Mouse (Mus musculus): Measurements from ENCODE around the gene Alox12e. TPM values are rescaled to one million over a fixed set of nuclear protein-coding genes. Genes with fewer than 3 reads are reported as not detected.
A peak's percentile ranks its signal among the peaks of the same experiment; 100 is the strongest.

The Alox12e gene
- total RNA-seq, 1 experiment, result 0.27 TPM

GRCm38 (mm10) chr11:70334477-70334876, 12.0 kb upstream of the Alox12e start:
- TF ChIP-seq MAFK (IDR thresholded peaks at IDR 0.05; ENCODE audit: insufficient read depth, low read depth, low read length), result no peak
- no peak; the same call in 1 of the 2 replicates for TF ChIP-seq ZC3H11A (IDR thresholded peaks at IDR 0.05; ENCODE audit: borderline replicate concordance, low read depth, low read length)
- TF ChIP-seq HCFC1 (IDR thresholded peaks at IDR 0.05; ENCODE audit: borderline replicate concordance, insufficient read depth, low read length), result no peak
- no peak for TF ChIP-seq CHD2 (IDR thresholded peaks at IDR 0.05; ENCODE audit: low read depth, low read length)
- no peak for TF ChIP-seq ZNF384 (IDR thresholded peaks at IDR 0.05; ENCODE audit: low read depth, low read length)
- H3K4me3 ChIP-seq (ENCODE audit: insufficient read depth in 1 of 2, low read depth in 1 of 2, low read length in 2 of 2, poor library complexity in 1 of 2, severe bottlenecking in 1 of 2), result no peak overlapping the region
- DNase-seq (ENCODE audit: low read depth, low spot score), result no peak
- H3K9me3 ChIP-seq (ENCODE audit: control insufficient read depth, insufficient read depth, low read depth, low read length), result no peaks in the 10 kb centered on the region
- in situ Hi-C loops (cut with MboI; ENCODE audit: low sequenced_read_pairs in 2 of 2, unreplicated experiment in 2 of 2), result no loop called here
- H3K36me3 ChIP-seq (ENCODE audit: control insufficient read depth, insufficient read depth, low read length, poor library complexity, severe bottlenecking), result no peaks in the 10 kb centered on the region
- H3K27ac ChIP-seq (ENCODE audit: insufficient read depth, low read depth, low read length, poor library complexity, severe bottlenecking), result no peak overlapping the region
- H3K9ac ChIP-seq (ENCODE audit: insufficient read depth, low read depth, low read length, poor library complexity, severe bottlenecking), result no peak overlapping the region
- H3K4me1 ChIP-seq (ENCODE audit: control insufficient read depth in 2 of 2, insufficient read depth in 2 of 2, low read length in 2 of 2, poor library complexity in 1 of 2), result no peaks in the 10 kb centered on the region; a peak in 1 of 4 replicates

GRCm38 (mm10) chr11:70324726-70325125, 2.3 kb upstream of the Alox12e start:
- H3K36me3 ChIP-seq (ENCODE audit: control insufficient read depth, insufficient read depth, low read length, poor library complexity, severe bottlenecking), result no peaks in the 10 kb centered on the region
- no peak for DNase-seq (ENCODE audit: low read depth, low spot score)
- H3K4me3 ChIP-seq (ENCODE audit: insufficient read depth in 1 of 2, low read depth in 1 of 2, low read length in 2 of 2, poor library complexity in 1 of 2, severe bottlenecking in 1 of 2), result no peak overlapping the region
- H3K4me1 ChIP-seq (ENCODE audit: control insufficient read depth in 2 of 2, insufficient read depth in 2 of 2, low read length in 2 of 2, poor library complexity in 1 of 2), result no peaks in the 10 kb centered on the region
- H3K9ac ChIP-seq (ENCODE audit: insufficient read depth, low read depth, low read length, poor library complexity, severe bottlenecking), result no peak overlapping the region
- H3K27ac ChIP-seq (ENCODE audit: insufficient read depth, low read depth, low read length, poor library complexity, severe bottlenecking), result no peak overlapping the region
- no peaks in the 10 kb centered on the region for H3K9me3 ChIP-seq (ENCODE audit: control insufficient read depth, insufficient read depth, low read depth, low read length)
- TF ChIP-seq HCFC1 (IDR thresholded peaks at IDR 0.05; ENCODE audit: borderline replicate concordance, insufficient read depth, low read length) (no peak), MAFK (IDR thresholded peaks at IDR 0.05; ENCODE audit: insufficient read depth, low read depth, low read length) (no peak), ZNF384 (IDR thresholded peaks at IDR 0.05; ENCODE audit: low read depth, low read length) (no peak), ZC3H11A (IDR thresholded peaks at IDR 0.05; ENCODE audit: borderline replicate concordance, low read depth, low read length) (no peak), CHD2 (IDR thresholded peaks at IDR 0.05; ENCODE audit: low read depth, low read length) (no peak)
- in situ Hi-C loops (cut with MboI; ENCODE audit: low sequenced_read_pairs in 2 of 2, unreplicated experiment in 2 of 2), result no loop called here

- Histone ChIP-seq H3K9me3 (ENCODE audit: control insufficient read depth, insufficient read depth, low read depth, low read length) (no peaks in the 10 kb centered on the region), H3K9ac (ENCODE audit: insufficient read depth, low read depth, low read length, poor library complexity, severe bottlenecking) (no peak overlapping the region; the same call in 1 of the 2 replicates), H3K36me3 (ENCODE audit: control insufficient read depth, insufficient read depth, low read length, poor library complexity, severe bottlenecking) (no peaks in the 10 kb centered on the region), H3K27ac (ENCODE audit: insufficient read depth, low read depth, low read length, poor library complexity, severe bottlenecking) (no peak overlapping the region), H3K4me3 (ENCODE audit: insufficient read depth in 1 of 2, low read depth in 1 of 2, low read length in 2 of 2, poor library complexity in 1 of 2, severe bottlenecking in 1 of 2) (peak overlapping the region; percentile 56 to 80), H3K4me1 (ENCODE audit: control insufficient read depth in 2 of 2, insufficient read depth in 2 of 2, low read length in 2 of 2, poor library complexity in 1 of 2) (no peaks in the 10 kb centered on the region)
- TF ChIP-seq ZNF384 (IDR thresholded peaks at IDR 0.05; ENCODE audit: low read depth, low read length) (no peak), ZC3H11A (IDR thresholded peaks at IDR 0.05; ENCODE audit: borderline replicate concordance, low read depth, low read length) (0 out of 2 replicates have a peak, but pooled peaks have one; percentile 19), MAFK (IDR thresholded peaks at IDR 0.05; ENCODE audit: insufficient read depth, low read depth, low read length) (no peak), HCFC1 (IDR thresholded peaks at IDR 0.05; ENCODE audit: borderline replicate concordance, insufficient read depth, low read length) (no peak)
- peak; percentile 69 for DNase-seq (ENCODE audit: low read depth, low spot score)
- in situ Hi-C loops (cut with MboI; ENCODE audit: low sequenced_read_pairs in 2 of 2, unreplicated experiment in 2 of 2), result no loop called here
These were observed 764 bp downstream of the Alox12e start for GRCm38 (mm10) chr11:70321664-70322063.

GRCm38 (mm10) chr11:70319614-70320013, 2.8 kb downstream of the Alox12e start:
- no peak for DNase-seq (ENCODE audit: low read depth, low spot score)
- no peak for TF ChIP-seq MAFK (IDR thresholded peaks at IDR 0.05; ENCODE audit: insufficient read depth, low read depth, low read length)
- H3K36me3 ChIP-seq (ENCODE audit: control insufficient read depth, insufficient read depth, low read length, poor library complexity, severe bottlenecking), result no peaks in the 10 kb centered on the region
- H3K9ac ChIP-seq (ENCODE audit: insufficient read depth, low read depth, low read length, poor library complexity, severe bottlenecking), result no peak overlapping the region
- no peaks in the 10 kb centered on the region; a peak in 1 of 4 replicates for H3K4me1 ChIP-seq (ENCODE audit: control insufficient read depth in 2 of 2, insufficient read depth in 2 of 2, low read length in 2 of 2, poor library complexity in 1 of 2)
- in situ Hi-C loops (cut with MboI; ENCODE audit: low sequenced_read_pairs in 2 of 2, unreplicated experiment in 2 of 2), result no loop called here
- H3K4me3 ChIP-seq (ENCODE audit: insufficient read depth in 1 of 2, low read depth in 1 of 2, low read length in 2 of 2, poor library complexity in 1 of 2, severe bottlenecking in 1 of 2), result no peak overlapping the region
- H3K9me3 ChIP-seq (ENCODE audit: control insufficient read depth, insufficient read depth, low read depth, low read length), result no peaks in the 10 kb centered on the region
- H3K27ac ChIP-seq (ENCODE audit: insufficient read depth, low read depth, low read length, poor library complexity, severe bottlenecking), result no peak overlapping the region

GRCm38 (mm10) chr11:70313833-70314232, 8.6 kb downstream of the Alox12e start:
- H3K9me3 ChIP-seq (ENCODE audit: control insufficient read depth, insufficient read depth, low read depth, low read length), result no peaks in the 10 kb centered on the region
- DNase-seq (ENCODE audit: low read depth, low spot score), result peak; percentile 16
- no peaks in the 10 kb centered on the region for H3K36me3 ChIP-seq (ENCODE audit: control insufficient read depth, insufficient read depth, low read length, poor library complexity, severe bottlenecking)
- no peak for TF ChIP-seq ZC3H11A (IDR thresholded peaks at IDR 0.05; ENCODE audit: borderline replicate concordance, low read depth, low read length)
- no peak for TF ChIP-seq ZNF384 (IDR thresholded peaks at IDR 0.05; ENCODE audit: low read depth, low read length)
- H3K9ac ChIP-seq (ENCODE audit: insufficient read depth, low read depth, low read length, poor library complexity, severe bottlenecking), result no peak overlapping the region
- no peak overlapping the region for H3K4me3 ChIP-seq (ENCODE audit: insufficient read depth in 1 of 2, low read depth in 1 of 2, low read length in 2 of 2, poor library complexity in 1 of 2, severe bottlenecking in 1 of 2)
- in situ Hi-C loops (cut with MboI; ENCODE audit: low sequenced_read_pairs in 2 of 2, unreplicated experiment in 2 of 2), result no loop called here
- no peak overlapping the region for H3K27ac ChIP-seq (ENCODE audit: insufficient read depth, low read depth, low read length, poor library complexity, severe bottlenecking)
- H3K4me1 ChIP-seq (ENCODE audit: control insufficient read depth in 2 of 2, insufficient read depth in 2 of 2, low read length in 2 of 2, poor library complexity in 1 of 2), result no peaks in the 10 kb centered on the region; a peak in 1 of 4 replicates
